Mouse (Mus musculus) CH12.LX (cell line): ENCODE measurements around the gene Myo9b.

Source experiments
- CHD1 ChIP-seq: IDR thresholded peaks from 2 replicates; pipeline ENCODE4 v1.6.1; 2012; ENCODE audit warnings: low read depth, low read length, improper control_type of control experiment, inconsistent platforms
- CTCF ChIP-seq, 2 experiments: IDR thresholded peaks in 1 of 2; conservative IDR thresholded peaks in 1 of 2; 2 replicates each; pipeline ENCODE4 v1.5.1; 2011 to 2012; ENCODE audit warnings: low read depth in 2 of 2, low read length in 2 of 2, improper control_type of control experiment in 1 of 2, inconsistent platforms in 1 of 2, mild to moderate bottlenecking in 1 of 2, moderate library complexity in 1 of 2
- ELF1 ChIP-seq: IDR thresholded peaks from 2 replicates; pipeline ENCODE4 v1.6.1; 2014; ENCODE audit warnings: low read depth, mild to moderate bottlenecking, inconsistent platforms, low read length, improper control_type of control experiment
- EP300 ChIP-seq: IDR thresholded peaks from 2 replicates; pipeline ENCODE4 v1.6.1; 2011; ENCODE audit warnings: low read length, improper control_type of control experiment
- ETS1 ChIP-seq: conservative IDR thresholded peaks from 2 replicates; pipeline ENCODE4 v1.6.1; 2012; ENCODE audit warnings: low read depth, mild to moderate bottlenecking, inconsistent platforms, low read length, improper control_type of control experiment, moderate library complexity
- MAX ChIP-seq: IDR thresholded peaks from 2 replicates; pipeline ENCODE4 v1.6.1; 2011; ENCODE audit warnings: low read length, improper control_type of control experiment
- POLR2A ChIP-seq: IDR thresholded peaks from 2 replicates; pipeline ENCODE4 v1.6.1; 2011; ENCODE audit warnings: low read depth, mild to moderate bottlenecking, improper control_type of control experiment, low read length
- ZKSCAN1 ChIP-seq: IDR thresholded peaks from 2 replicates; pipeline ENCODE4 v1.6.1; 2012; ENCODE audit warnings: low read depth, inconsistent platforms, low read length, improper control_type of control experiment, borderline replicate concordance

DNA sequence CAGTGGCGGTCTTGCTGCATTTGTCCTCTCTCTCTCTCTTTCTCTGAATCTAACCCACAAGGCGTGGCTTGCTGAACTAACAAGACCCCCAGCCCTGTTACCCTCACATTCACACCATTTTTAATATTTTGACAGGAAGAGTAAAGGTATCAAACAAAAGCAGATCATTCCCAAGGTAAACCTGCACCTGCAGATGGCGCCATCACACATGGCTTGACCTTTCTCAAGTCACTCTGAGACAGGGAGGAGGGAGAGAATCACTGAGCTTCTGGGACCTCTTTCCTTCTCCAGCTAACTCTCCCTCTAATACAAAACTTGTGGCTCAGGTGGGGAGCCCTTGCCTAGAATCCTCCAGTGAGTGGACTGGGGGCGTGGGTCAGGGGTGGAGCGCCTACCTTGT lies 68.1 kb downstream of the Myo9b start:
- TF ChIP-seq ZKSCAN1 (no peak), CTCF (conservative IDR thresholded peaks at IDR 0.05 in 1 of 2, IDR thresholded peaks at IDR 0.05 in 1 of 2; ENCODE audit: low read depth in 2 of 2, low read length in 2 of 2) (peak; percentile 32 to 80; a peak in 3 of 4 replicates), MAX (no peak), ETS1 (no peak), EP300 (no peak), ELF1 (no peak), POLR2A (no peak), CHD1 (no peak)
